Mouse (Mus musculus): ENCODE results near the gene Zfp273.
A peak's percentile ranks its signal among the peaks of the same experiment; 100 is the strongest.
"Not testable (repeated sequence)": the region's sequence is repeated elsewhere in the genome, so short reads cannot be mapped to it uniquely, and the experiment has no call there.

Gene Zfp273

DNA sequence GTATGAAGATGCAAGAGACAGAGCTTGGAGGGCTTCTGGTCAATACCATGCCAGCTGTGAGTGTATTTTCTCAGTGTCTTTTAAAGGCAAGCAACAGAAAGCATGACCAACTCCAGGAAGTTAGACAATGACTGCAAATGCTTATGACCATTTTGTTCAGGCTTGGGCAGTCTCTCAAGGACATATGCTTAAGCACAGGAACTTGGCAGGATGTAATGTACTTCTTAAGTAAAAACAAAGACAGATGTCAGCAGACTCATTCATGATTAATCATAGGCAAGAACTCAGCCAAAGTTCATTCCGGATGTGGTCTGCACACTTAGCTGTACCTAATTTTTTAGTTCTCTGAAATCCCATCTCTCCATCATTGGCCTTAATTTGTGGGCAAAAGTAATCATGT, 5.1 kb downstream of the Zfp273 start:
- Histone ChIP-seq H3K4me1 (replicated peaks; ENCODE audit: low read depth, low read length) (no peaks in the 10 kb centered on the region; the same call in 1 of the 2 replicates), H3K4me3 (replicated peaks; ENCODE audit: low read length) (no peak overlapping the region), H3K36me3 (ENCODE audit: insufficient read depth, low read length) (no peaks in the 10 kb centered on the region), H3K27me3 (ENCODE audit: insufficient read depth, low read length) (no peaks in the 10 kb centered on the region), H3K9me3 (ENCODE audit: low read length) (no peaks in the 10 kb centered on the region; the same call in 1 of the 2 replicates)
- TF ChIP-seq CTCF (conservative IDR thresholded peaks at IDR 0.05; ENCODE audit: low read length) = no peak
- TF ChIP-seq NANOG (IDR thresholded peaks at IDR 0.05; ENCODE audit: borderline replicate concordance, low read length) = no peak
- no peak for TF ChIP-seq POU5F1 (IDR thresholded peaks at IDR 0.05; ENCODE audit: borderline replicate concordance, low read length)

DNA sequence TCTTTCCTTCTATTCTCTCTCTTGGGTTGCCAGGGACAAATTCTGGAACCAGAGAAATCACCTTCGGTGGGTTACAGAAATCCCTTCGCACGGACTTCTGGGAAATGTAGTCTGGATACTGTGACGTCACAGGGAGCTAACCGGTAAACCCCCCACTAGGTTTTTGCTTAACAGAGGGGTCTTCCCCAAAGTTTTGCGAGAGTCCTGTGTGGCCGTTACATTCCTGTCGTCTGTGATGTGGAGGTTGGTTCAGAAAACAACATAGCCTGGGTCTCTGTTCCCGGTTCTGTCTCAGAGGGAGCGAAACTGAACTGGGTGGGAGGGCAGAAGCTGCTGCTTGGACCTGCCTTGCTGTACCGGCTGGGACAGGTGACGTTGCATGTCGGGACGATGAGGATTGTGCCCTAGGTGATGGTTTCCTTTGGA, 17.4 kb downstream of the Zfp273 start, which contains the start of gene Gm10037:
Gm10037 (plus strand) TSS at position 196 of the 426 bp plus-strand sequence.
- peaks cover 7% of the 10 kb centered on the region; the same call in 1 of the 2 replicates for H3K9me3 ChIP-seq (ENCODE audit: low read length)
- no peak for TF ChIP-seq NANOG (IDR thresholded peaks at IDR 0.05; ENCODE audit: borderline replicate concordance, low read length)
- no peak for TF ChIP-seq POU5F1 (IDR thresholded peaks at IDR 0.05; ENCODE audit: borderline replicate concordance, low read length)
- no peak for TF ChIP-seq CTCF (conservative IDR thresholded peaks at IDR 0.05; ENCODE audit: low read length)
- no peaks in the 10 kb centered on the region for H3K27me3 ChIP-seq (ENCODE audit: insufficient read depth, low read length)
- peak within 1 kb of the TSS; percentile 76 for H3K4me3 ChIP-seq (replicated peaks; ENCODE audit: low read length)
- peaks cover 15% of the 10 kb centered on the region for H3K4me1 ChIP-seq (replicated peaks; ENCODE audit: low read depth, low read length)
- peaks cover 8% of the 10 kb centered on the region for H3K36me3 ChIP-seq (ENCODE audit: insufficient read depth, low read length)

DNA sequence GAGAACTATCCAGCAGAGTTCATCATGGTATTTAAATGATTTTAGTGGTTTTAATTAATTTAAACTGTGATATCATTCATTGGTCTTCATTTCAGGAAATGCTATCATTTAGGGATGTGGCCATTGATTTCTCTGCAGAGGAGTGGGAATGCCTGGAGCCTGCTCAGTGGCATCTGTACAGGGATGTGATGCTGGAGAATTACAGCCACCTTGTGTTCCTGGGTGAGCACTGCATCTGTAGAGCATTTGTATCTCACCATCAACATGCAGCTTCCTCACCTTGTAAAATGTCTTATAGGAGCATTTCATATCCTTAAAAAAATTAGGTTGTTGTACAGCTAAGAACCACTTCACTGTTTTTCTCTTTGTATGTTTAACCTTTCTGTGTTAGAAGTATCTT, 19.6 kb downstream of the Zfp273 start:
- peaks cover 19% of the 10 kb centered on the region for H3K4me1 ChIP-seq (replicated peaks; ENCODE audit: low read depth, low read length)
- not testable (repeated sequence) for H3K36me3 ChIP-seq (ENCODE audit: insufficient read depth, low read length); H3K4me3 ChIP-seq (replicated peaks; ENCODE audit: low read length); H3K27me3 ChIP-seq (ENCODE audit: insufficient read depth, low read length); H3K9me3 ChIP-seq (ENCODE audit: low read length)

DNA sequence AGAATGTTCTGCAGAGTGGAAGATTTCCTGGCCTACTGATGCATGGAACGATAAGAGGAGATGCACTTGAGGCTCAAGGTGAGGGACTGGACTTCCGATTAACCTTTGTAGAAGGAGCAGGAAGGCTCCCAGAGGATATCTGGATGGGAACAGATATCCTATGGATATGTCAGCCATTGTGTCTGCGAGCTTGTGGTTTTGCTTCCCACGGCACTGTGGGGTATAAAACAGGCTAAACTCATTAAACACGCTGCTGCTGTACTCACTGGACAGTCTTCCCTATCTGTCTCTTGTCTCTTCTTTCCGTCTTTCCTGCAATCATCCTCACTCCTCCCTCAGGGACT, 30.2 kb downstream of the Zfp273 start:
- H3K4me3 ChIP-seq (replicated peaks; ENCODE audit: low read length) = peak overlapping the region; percentile 68
- no peaks in the 10 kb centered on the region for H3K9me3 ChIP-seq (ENCODE audit: low read length)
- H3K36me3 ChIP-seq (ENCODE audit: insufficient read depth, low read length) = no peaks in the 10 kb centered on the region
- no peak for TF ChIP-seq NANOG (IDR thresholded peaks at IDR 0.05; ENCODE audit: borderline replicate concordance, low read length)
- no peak for TF ChIP-seq POU5F1 (IDR thresholded peaks at IDR 0.05; ENCODE audit: borderline replicate concordance, low read length)
- TF ChIP-seq CTCF (conservative IDR thresholded peaks at IDR 0.05; ENCODE audit: low read length) = no peak
- no peaks in the 10 kb centered on the region for H3K27me3 ChIP-seq (ENCODE audit: insufficient read depth, low read length)
- peaks cover 65% of the 10 kb centered on the region for H3K4me1 ChIP-seq (replicated peaks; ENCODE audit: low read depth, low read length)

DNA sequence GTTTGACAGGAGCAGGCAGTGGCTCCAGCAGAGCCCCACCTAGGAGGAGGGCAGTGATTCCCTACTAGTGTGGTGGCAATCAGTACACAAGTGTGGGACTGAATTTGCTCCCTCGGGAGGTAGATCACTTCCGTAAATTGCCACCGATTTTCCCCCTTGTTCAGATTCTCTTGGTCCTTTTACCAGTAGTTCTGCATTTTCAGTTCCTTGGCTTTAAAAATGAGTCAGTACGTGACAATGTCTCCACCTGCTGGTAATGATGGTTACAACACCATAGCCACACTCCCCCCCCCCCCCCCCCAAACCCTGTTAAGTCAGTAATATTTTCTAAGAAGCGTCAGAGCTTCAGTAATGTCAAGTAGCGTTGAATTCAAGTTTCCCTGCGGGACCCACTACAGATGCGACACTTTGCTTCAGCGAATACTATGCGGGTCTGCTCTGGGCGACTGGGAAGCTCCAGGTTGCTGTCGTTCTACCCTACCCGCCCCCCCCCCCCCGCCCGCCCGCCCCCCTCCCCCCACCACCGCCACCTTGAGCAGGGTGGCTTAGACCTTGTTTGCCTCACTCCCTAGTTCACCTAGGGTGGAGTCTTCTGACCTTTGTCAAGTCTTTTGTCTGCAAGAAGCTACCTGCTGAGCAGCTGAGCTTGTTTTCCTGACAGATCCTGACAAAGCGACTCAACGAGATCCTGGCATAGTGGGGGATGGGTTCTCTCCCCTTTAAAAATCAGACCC, 30.7 kb downstream of the Zfp273 start:
- Histone ChIP-seq H3K4me3 (replicated peaks; ENCODE audit: low read length) (peak overlapping the region; percentile 68), H3K27me3 (ENCODE audit: insufficient read depth, low read length) (no peaks in the 10 kb centered on the region), H3K9me3 (ENCODE audit: low read length) (no peaks in the 10 kb centered on the region), H3K4me1 (replicated peaks; ENCODE audit: low read depth, low read length) (peaks cover 65% of the 10 kb centered on the region), H3K36me3 (ENCODE audit: insufficient read depth, low read length) (no peaks in the 10 kb centered on the region)
- TF ChIP-seq POU5F1 (IDR thresholded peaks at IDR 0.05; ENCODE audit: borderline replicate concordance, low read length) (no peak), NANOG (IDR thresholded peaks at IDR 0.05; ENCODE audit: borderline replicate concordance, low read length) (peak; percentile 70), CTCF (conservative IDR thresholded peaks at IDR 0.05; ENCODE audit: low read length) (peak; percentile 25; the same call in 1 of the 2 replicates)

DNA sequence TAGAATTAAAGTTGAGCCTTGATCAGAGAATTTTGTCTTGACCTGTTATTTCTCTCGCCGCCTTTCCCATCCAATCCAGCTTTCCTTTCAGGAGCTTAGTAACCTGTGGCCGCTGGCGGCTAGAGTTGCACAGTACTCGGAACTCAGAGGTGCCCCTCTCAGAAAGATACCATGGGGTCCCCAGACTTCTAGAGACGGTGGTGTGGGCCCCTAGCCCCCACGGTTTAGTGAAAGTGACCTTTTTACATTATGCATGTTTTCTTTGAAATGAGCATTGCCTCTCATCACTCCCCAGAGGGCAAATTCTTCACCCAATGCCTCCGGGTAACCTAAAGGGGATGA, 31.3 kb downstream of the Zfp273 start:
- no peaks in the 10 kb centered on the region for H3K36me3 ChIP-seq (ENCODE audit: insufficient read depth, low read length)
- peaks cover 65% of the 10 kb centered on the region for H3K4me1 ChIP-seq (replicated peaks; ENCODE audit: low read depth, low read length)
- H3K27me3 ChIP-seq (ENCODE audit: insufficient read depth, low read length) = no peaks in the 10 kb centered on the region
- peak overlapping the region; percentile 51; the same call in 1 of the 2 replicates for H3K4me3 ChIP-seq (replicated peaks; ENCODE audit: low read length)
- H3K9me3 ChIP-seq (ENCODE audit: low read length) = no peaks in the 10 kb centered on the region
- TF ChIP-seq NANOG (IDR thresholded peaks at IDR 0.05; ENCODE audit: borderline replicate concordance, low read length) (no peak), CTCF (conservative IDR thresholded peaks at IDR 0.05; ENCODE audit: low read length) (no peak), POU5F1 (IDR thresholded peaks at IDR 0.05; ENCODE audit: borderline replicate concordance, low read length) (no peak)

DNA sequence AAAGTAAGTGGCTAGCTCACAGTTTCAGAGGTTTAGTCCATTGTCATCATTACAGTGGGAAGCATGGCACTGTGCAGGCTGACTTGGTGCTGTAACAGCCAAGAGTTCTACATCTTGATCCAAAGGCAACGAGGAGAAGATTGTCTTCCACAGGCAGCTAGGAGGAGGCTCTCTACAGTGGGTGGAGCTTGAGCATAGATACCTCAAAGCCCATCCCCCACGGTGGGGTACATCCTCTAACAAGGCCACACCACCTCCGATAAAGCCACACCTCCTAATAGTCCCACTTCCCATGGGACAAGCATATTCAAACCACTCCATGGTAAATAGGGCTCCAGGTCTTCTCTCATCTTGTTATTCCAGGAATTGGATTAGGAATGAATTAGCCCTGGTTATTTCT, 36.8 kb downstream of the Zfp273 start:
- TF ChIP-seq NANOG (IDR thresholded peaks at IDR 0.05; ENCODE audit: borderline replicate concordance, low read length) = no peak
- TF ChIP-seq CTCF (conservative IDR thresholded peaks at IDR 0.05; ENCODE audit: low read length) = no peak
- TF ChIP-seq POU5F1 (IDR thresholded peaks at IDR 0.05; ENCODE audit: borderline replicate concordance, low read length) = no peak
- Histone ChIP-seq H3K36me3 (ENCODE audit: insufficient read depth, low read length) (no peaks in the 10 kb centered on the region), H3K27me3 (ENCODE audit: insufficient read depth, low read length) (no peaks in the 10 kb centered on the region), H3K4me1 (replicated peaks; ENCODE audit: low read depth, low read length) (peaks cover 71% of the 10 kb centered on the region), H3K9me3 (ENCODE audit: low read length) (no peaks in the 10 kb centered on the region), H3K4me3 (replicated peaks; ENCODE audit: low read length) (no peak overlapping the region)

DNA sequence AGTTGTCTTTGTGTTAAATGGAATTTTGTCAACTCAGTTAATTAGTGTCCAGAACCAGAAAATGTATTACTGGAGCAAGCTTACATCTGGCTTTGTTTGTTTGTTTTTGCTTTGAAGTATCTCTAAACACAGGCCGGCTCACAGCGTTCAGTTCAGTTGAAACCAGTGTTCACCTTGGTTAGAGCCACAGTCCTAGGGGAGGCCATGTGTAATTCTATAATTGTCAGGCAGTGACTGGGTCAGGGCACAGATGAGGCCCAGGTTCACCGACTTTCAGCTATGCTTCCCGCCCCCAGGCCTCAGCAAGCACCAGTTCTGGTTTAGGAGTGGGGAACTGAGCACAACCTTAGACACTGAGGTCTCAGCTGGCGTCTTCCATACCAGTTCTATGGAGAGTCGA, 39.6 kb downstream of the Zfp273 start:
- Histone ChIP-seq H3K9me3 (ENCODE audit: low read length) (no peaks in the 10 kb centered on the region), H3K36me3 (ENCODE audit: insufficient read depth, low read length) (no peaks in the 10 kb centered on the region), H3K4me1 (replicated peaks; ENCODE audit: low read depth, low read length) (peaks cover 68% of the 10 kb centered on the region), H3K4me3 (replicated peaks; ENCODE audit: low read length) (no peak overlapping the region), H3K27me3 (ENCODE audit: insufficient read depth, low read length) (no peaks in the 10 kb centered on the region)
- TF ChIP-seq CTCF (conservative IDR thresholded peaks at IDR 0.05; ENCODE audit: low read length) = no peak
- no peak for TF ChIP-seq POU5F1 (IDR thresholded peaks at IDR 0.05; ENCODE audit: borderline replicate concordance, low read length)
- TF ChIP-seq NANOG (IDR thresholded peaks at IDR 0.05; ENCODE audit: borderline replicate concordance, low read length) = no peak

DNA sequence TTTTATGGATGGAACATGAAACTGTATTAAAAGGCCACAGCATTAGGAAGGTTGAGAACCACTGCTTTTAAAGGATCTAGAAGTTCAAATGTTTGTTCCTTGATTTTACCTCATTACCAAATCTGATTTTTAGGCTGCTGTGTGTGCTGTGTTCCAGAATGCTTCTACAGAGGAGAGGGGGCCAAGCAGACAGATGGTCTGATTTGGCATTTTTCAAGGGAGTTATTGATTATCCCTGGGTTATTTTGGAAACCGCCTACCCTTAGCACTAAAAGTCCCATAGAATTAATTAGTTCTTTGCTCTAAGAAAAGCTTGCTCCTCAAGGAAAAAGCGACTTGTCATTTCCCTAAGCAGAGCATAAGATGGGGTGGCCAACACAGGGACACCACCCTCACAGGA, 40.4 kb downstream of the Zfp273 start:
- H3K9me3 ChIP-seq (ENCODE audit: low read length) = no peaks in the 10 kb centered on the region
- H3K4me3 ChIP-seq (replicated peaks; ENCODE audit: low read length) = no peak overlapping the region
- H3K4me1 ChIP-seq (replicated peaks; ENCODE audit: low read depth, low read length) = peaks cover 66% of the 10 kb centered on the region
- TF ChIP-seq CTCF (conservative IDR thresholded peaks at IDR 0.05; ENCODE audit: low read length) (no peak), NANOG (IDR thresholded peaks at IDR 0.05; ENCODE audit: borderline replicate concordance, low read length) (no peak), POU5F1 (IDR thresholded peaks at IDR 0.05; ENCODE audit: borderline replicate concordance, low read length) (no peak)
- no peaks in the 10 kb centered on the region for H3K36me3 ChIP-seq (ENCODE audit: insufficient read depth, low read length)
- no peaks in the 10 kb centered on the region for H3K27me3 ChIP-seq (ENCODE audit: insufficient read depth, low read length)
